Mouse (Mus musculus): ENCODE measurements around the gene Recql5. TPM values are rescaled to one million over a fixed set of nuclear protein-coding genes. Genes with fewer than 3 reads are reported as not detected.

The Recql5 gene
- polyA plus RNA-seq, 1 experiment from 2014 or later, result 16.8 TPM

GRCm38 (mm10) chr11:115941980-115942379, 8.7 kb upstream of the Recql5 start:
- DNase-seq (ENCODE audit: low spot score), result no peak

GRCm38 (mm10) chr11:115939690-115940329, 6.5 kb upstream of the Recql5 start:
- peak; percentile 84 for DNase-seq (ENCODE audit: low spot score)

DNA sequence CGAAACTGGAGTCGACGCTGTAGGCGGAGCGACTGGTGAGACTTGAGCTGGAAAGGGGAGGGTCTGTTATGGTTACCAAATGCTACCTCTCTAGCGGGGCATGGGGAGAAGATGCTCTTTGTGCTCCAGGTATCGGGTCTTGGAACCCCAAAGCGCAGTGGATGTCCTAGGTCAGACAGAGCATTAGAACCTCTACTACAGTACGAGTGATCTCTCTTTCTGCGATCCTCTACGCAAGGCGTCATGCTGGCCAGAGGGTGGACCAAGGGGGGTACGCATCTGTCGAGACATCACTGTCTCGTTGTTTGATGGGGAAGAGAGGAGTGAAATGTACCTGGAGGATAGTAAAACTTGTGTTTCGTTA, 452 bp upstream of the Recql5 start:
- DNase-seq (ENCODE audit: low spot score), result no peak

DNA sequence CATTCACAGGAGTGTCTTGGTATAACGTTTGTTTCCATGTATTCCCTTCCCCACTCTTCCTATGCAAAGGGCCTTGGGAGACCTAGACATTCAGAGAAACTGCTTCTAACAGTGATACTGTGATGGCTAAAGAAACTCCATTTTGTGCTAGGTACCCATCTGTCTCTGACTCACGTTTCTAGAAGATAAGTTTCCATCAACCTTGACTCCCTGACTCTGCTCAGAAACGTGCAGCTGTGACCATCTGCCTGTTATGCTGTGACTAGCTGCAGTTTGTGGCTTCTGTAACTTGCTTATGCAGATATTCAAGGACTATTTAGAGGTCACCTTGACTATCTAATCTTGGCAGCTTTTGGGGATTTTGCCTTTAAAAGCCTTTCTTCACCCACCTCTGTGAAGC, 2.0 kb downstream of the Recql5 start:
- DNase-seq (ENCODE audit: low spot score), result no peak

GRCm38 (mm10) chr11:115929818-115930217, 3.5 kb downstream of the Recql5 start:
- no peak for DNase-seq (ENCODE audit: low spot score)

DNA sequence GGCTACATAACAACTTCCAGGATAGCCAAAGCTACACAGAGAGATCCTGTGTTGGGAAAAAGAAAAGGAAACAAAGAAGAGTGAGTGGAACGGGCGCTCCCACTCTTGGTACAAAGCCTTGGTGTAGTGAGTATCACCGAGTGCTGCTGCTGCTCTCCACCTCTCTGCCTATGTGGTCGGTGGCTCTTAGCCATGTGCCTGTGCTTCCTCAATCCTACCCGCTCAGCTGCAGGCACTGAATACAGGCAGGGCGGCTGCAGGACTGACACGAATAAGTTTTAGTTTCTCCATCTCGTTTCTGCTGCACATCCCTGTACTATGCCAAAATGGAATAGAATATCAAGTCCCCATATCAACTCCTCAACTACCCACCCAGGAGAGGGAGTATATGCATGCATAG, 4.2 kb downstream of the Recql5 start:
- DNase-seq (ENCODE audit: low spot score), result no peak

- no peak for DNase-seq (ENCODE audit: low spot score)
Measured at GRCm38 (mm10) chr11:115921986-115922385, 11.3 kb downstream of the Recql5 start.

GRCm38 (mm10) chr11:115920110-115920818, 13.0 kb downstream of the Recql5 start:
- peak; percentile 68 for DNase-seq (ENCODE audit: low spot score)

DNA sequence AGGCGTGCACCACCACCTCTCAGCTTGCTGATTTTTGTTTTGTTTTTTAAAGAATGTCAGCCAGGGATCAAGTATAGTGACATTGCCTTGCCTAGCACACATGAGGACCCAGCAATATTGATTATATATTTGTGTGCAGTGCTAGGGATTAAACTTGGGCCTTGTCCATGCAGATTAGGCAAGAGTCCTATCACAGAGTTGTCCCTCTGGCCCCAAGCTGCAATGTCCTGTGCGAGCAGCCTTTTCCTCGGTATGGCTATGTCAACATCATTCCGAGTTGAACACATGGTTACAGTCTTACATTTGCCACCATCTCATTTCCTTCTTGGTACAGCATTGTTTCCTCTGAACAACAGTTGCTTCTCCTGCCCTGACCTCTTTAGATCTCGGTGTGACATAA, 14.2 kb downstream of the Recql5 start:
- DNase-seq (ENCODE audit: low spot score), result no peak

GRCm38 (mm10) chr11:115918637-115919036, 14.6 kb downstream of the Recql5 start:
- no peak for DNase-seq (ENCODE audit: low spot score)

DNA sequence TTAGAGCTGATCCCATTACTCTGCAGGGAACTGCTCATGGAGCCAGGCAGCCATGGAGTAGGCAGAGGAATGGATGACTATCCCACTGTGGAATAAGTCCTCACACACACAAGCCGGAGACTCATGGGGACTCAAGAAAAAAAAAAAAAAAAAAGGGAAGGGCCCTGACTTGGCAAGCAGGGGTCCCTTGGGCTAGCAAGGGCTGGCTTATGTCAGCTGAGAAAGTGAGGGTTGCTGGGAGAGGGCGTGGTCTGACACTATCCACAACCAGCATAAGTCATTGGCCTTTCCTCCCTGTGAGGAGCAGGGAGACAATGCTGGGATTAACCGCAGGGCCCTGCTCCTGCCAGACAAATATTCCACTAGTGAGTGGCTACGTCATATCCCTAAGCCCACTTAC, 16.7 kb downstream of the Recql5 start:
- DNase-seq (ENCODE audit: low spot score), result no peak

GRCm38 (mm10) chr11:115911632-115912376, 21.5 kb downstream of the Recql5 start, which contains the start of gene Smim6:
Gene Smim6, plus strand, starts transcription at chr11:115912017.
- peak; percentile 48 for DNase-seq (ENCODE audit: low spot score)

DNA sequence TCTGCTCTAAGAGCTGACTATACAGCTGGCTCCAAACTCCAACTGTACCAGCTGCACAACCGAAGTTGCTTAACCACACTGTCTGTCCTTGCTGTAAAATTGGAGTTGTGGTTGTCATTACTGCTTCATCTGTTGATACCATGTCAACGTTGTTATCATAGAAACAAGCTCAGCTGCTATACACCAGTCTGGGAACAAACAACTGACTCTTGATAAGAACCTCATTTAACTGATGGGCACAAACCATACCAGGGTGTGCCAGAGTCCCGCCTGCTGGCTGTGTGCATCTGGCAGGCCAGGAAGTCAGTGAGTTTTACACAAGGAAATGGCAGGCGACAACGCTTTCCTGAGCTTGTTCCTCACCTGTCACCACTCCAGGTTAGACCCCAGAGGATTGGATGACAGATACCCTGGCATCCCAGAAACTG, 22.1 kb downstream of the Recql5 start:
- peak; percentile 78 for DNase-seq (ENCODE audit: low spot score)

DNA sequence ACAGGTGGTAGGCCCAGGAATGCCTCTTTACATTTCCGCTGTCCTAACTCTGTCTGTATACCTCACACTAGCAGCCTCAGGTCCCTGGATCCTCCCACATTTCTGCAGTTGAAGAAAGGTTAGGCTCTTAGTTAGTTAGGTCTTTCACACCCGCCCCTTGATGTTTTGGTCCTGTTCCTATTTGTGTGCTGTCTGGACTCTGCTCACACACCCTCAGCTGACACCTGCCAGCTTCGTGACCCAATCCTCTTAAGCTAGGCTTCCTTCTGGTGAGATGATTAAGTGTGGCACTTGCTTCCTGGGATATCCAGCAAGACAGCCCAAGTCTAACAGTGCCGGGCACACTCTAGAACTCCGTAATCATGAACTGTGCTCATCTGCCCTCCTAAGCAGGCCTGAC, 26.8 kb downstream of the Recql5 start:
- DNase-seq (ENCODE audit: low spot score), result no peak

DNA sequence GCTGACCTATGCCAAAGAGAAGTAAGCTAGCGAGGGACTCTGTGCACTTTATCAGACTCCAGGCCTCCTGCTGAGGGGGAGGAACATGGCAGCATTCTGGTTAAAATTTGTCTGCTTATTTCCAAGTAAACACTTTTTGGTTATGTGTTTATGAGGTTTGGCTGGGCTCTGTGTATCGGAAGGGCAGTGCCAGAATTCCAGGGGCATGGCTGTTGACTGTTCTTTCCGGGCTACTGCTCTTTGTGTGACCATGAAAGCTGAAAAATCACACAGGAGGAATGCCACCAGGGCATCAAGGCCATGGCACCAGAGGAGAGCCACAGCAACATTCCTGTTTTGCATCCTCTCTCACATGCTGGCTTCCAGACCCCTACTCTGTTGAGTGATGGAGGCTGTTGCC, 27.2 kb downstream of the Recql5 start:
- no peak for DNase-seq (ENCODE audit: low spot score)

DNA sequence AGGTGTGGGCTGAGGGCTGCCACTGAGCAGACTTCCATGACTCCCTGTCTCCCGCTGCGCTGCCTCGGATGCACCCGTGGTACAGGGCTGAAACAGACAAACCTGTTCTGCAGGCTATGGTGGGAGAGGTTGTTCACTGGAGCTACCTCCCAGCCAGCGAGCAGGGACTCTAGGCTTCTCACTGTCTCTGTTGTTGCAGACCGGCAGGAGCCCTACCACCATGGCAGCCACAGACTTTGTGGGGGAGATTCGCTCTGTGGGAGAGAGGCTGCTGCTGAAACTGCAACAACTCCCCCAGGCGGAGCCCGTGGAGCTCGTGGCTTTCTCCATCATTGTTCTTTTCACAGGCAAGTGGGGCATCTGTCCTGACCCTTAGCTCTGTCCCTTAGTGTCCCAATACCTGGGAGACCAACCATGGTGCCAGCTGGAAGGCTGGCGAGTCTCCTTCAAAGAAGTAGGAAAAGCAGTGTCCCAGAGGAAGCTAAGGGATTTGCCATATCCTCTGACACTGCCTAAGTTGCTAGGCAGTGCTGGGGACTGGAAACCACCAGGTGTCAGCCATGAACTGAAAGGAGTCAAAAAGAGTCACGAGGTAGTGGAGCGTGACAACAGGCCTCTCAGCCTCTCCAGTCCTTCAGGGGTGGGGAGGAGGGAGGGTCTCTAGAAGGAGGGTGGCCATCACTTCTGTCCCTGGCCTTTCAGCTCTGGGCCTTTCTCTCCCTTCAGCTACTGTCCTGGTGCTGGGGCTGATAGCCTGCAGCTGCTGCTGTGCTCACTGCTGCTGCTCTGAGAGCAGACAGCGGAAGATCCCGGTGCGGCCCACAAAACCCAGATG, 28.1 kb downstream of the Recql5 start:
- DNase-seq (ENCODE audit: low spot score), result peak; percentile 44

- DNase-seq (ENCODE audit: low spot score), result peak; percentile 31
Measured at GRCm38 (mm10) chr11:115904231-115904955, 28.9 kb downstream of the Recql5 start.

GRCm38 (mm10) chr11:115903384-115904230, 29.7 kb downstream of the Recql5 start:
- DNase-seq (ENCODE audit: low spot score), result no peak

DNA sequence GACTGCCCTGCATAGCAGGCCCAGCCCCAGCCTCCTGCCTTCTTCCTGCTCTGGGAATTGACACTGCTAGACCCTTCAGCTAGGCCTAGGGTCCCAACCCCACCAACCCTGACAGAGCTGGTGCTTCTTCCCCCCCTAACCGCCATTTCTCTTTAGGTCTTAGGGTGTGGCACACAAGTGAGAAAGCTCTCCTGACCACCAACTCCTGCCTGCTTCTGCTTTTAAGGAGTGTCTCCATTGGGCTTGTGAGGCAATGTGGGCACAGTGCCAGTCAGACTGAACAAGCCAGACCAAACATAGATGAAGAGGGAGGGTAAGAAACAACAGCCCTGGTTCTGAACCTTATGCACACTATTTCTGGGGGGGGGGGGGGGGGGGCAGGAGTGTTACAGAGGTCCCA, 30.4 kb downstream of the Recql5 start:
- no peak for DNase-seq (ENCODE audit: low spot score)

GRCm38 (mm10) chr11:115902177-115902576, 31.1 kb downstream of the Recql5 start:
- no peak for DNase-seq (ENCODE audit: low spot score)

Data from thymus, postnatal 0 days (tissue).